Mouse (Mus musculus) MEL (cell line): ENCODE measurements around the gene Pacsin1. TPM values are rescaled to one million over a fixed set of nuclear protein-coding genes. Genes with fewer than 3 reads are reported as not detected.

Experiments
- DNase-seq: peaks from one replicate; pipeline ENCODE4 v3.0.0; 2011; ENCODE audit warnings: low read depth, low spot score
- H3K27ac ChIP-seq: 2 replicates; pipeline ENCODE4 v1.5.1; 2012; ENCODE audit warnings: low read depth, mild to moderate bottlenecking, control low read depth, low read length, moderate library complexity; ENCODE audit not compliant: control insufficient read depth
- H3K27me3 ChIP-seq, 2 experiments: fragments of 150-350 bp in 1 of 2; sonication (generic) in 1 of 2; 2 replicates each; pipeline ENCODE4 v1.6.1; 2012; ENCODE audit warnings: low read length in 2 of 2, mild to moderate bottlenecking in 2 of 2, improper control_type of control experiment in 1 of 2, moderate library complexity in 1 of 2; ENCODE audit not compliant: insufficient read depth in 2 of 2, control insufficient read depth in 1 of 2
- H3K36me3 ChIP-seq, 2 experiments: 2 replicates each; pipeline ENCODE4 v1.6.1; 2012 to 2014; ENCODE audit warnings: low read length in 2 of 2, improper control_type of control experiment in 1 of 2, inconsistent platforms in 1 of 2, mild to moderate bottlenecking in 1 of 2; ENCODE audit not compliant: insufficient read depth in 2 of 2, control insufficient read depth in 1 of 2
- H3K4me1 ChIP-seq, 2 experiments: fragments of 150-350 bp in 1 of 2; sonication (generic) in 1 of 2; 2 replicates each; pipeline ENCODE4 v1.6.1; 2012; ENCODE audit warnings: low read length in 2 of 2, improper control_type of control experiment in 1 of 2, mild to moderate bottlenecking in 1 of 2; ENCODE audit not compliant: insufficient read depth in 2 of 2, control insufficient read depth in 1 of 2
- H3K4me3 ChIP-seq, 2 experiments: fragments of 150-350 bp in 1 of 2; sonication (generic) in 1 of 2; 2 replicates each; pipeline ENCODE4 v1.5.1; 2012; ENCODE audit warnings: low read depth in 2 of 2, low read length in 2 of 2, mild to moderate bottlenecking in 2 of 2, moderate library complexity in 2 of 2, control low read depth in 1 of 2, improper control_type of control experiment in 1 of 2; ENCODE audit not compliant: control insufficient read depth in 1 of 2, insufficient read depth in 1 of 2
- H3K79me2 ChIP-seq: 2 replicates; pipeline ENCODE4 v1.6.1; 2012; ENCODE audit warnings: mild to moderate bottlenecking, low read length, moderate library complexity; ENCODE audit not compliant: control insufficient read depth, poor library complexity, insufficient read depth
- H3K9ac ChIP-seq: 2 replicates; pipeline ENCODE4 v1.6.1; 2012; ENCODE audit warnings: low read depth, mild to moderate bottlenecking, control low read depth, low read length, moderate library complexity; ENCODE audit not compliant: control insufficient read depth, poor library complexity, severe bottlenecking
- H3K9me3 ChIP-seq: fragments of 150-350 bp; sonication (generic); replicated peaks from 2 replicates; pipeline ENCODE4 v1.6.1; 2012; ENCODE audit warnings: mild to moderate bottlenecking, low read length, improper control_type of control experiment, moderate library complexity; ENCODE audit not compliant: insufficient read depth
- BHLHE40 ChIP-seq: IDR thresholded peaks from 2 replicates; pipeline ENCODE4 v1.6.1; 2012; ENCODE audit warnings: low read depth, mild to moderate bottlenecking, inconsistent platforms, low read length, improper control_type of control experiment, borderline replicate concordance
- CTCF ChIP-seq, 3 experiments: IDR thresholded peaks in 2 of 3; conservative IDR thresholded peaks in 1 of 3; 2 replicates each; pipeline ENCODE4 v1.5.1; 2011 to 2012; ENCODE audit warnings: low read length in 3 of 3, low read depth in 2 of 3, mild to moderate bottlenecking in 2 of 3, improper control_type of control experiment in 1 of 3, inconsistent platforms in 1 of 3, mixed read lengths in 1 of 3, moderate library complexity in 1 of 3; ENCODE audit not compliant: control insufficient read depth in 1 of 3, insufficient read depth in 1 of 3, poor library complexity in 1 of 3, severe bottlenecking in 1 of 3
- ELF1 ChIP-seq: IDR thresholded peaks from 2 replicates; pipeline ENCODE4 v1.6.1; 2014; ENCODE audit warnings: low read depth, mild to moderate bottlenecking, inconsistent platforms, low read length, improper control_type of control experiment, moderate library complexity
- ETS1 ChIP-seq: IDR thresholded peaks from 2 replicates; pipeline ENCODE4 v1.6.1; 2012; ENCODE audit warnings: low read depth, mild to moderate bottlenecking, inconsistent platforms, low read length, improper control_type of control experiment, moderate library complexity
- GATA1 ChIP-seq: IDR thresholded peaks from 2 replicates; pipeline ENCODE4 v1.6.1; 2011; ENCODE audit warnings: low read depth, low read length, improper control_type of control experiment
- HCFC1 ChIP-seq: IDR thresholded peaks from 2 replicates; pipeline ENCODE4 v1.6.1; 2012; ENCODE audit warnings: low read depth, mild to moderate bottlenecking, inconsistent platforms, low read length, improper control_type of control experiment, moderate library complexity
- MAZ ChIP-seq: IDR thresholded peaks from 2 replicates; pipeline ENCODE4 v1.6.1; 2012; ENCODE audit warnings: low read depth, mild to moderate bottlenecking, inconsistent platforms, low read length, improper control_type of control experiment
- MXI1 ChIP-seq: IDR thresholded peaks from 2 replicates; pipeline ENCODE4 v1.6.1; 2011; ENCODE audit warnings: mild to moderate bottlenecking, low read depth, low read length, improper control_type of control experiment
- MYB ChIP-seq: IDR thresholded peaks from 2 replicates; pipeline ENCODE4 v1.6.1; 2011; ENCODE audit warnings: mild to moderate bottlenecking, low read depth, low read length, improper control_type of control experiment
- MYC ChIP-seq: IDR thresholded peaks from 2 replicates; pipeline ENCODE4 v1.6.1; 2011; ENCODE audit warnings: low read depth, mild to moderate bottlenecking, low read length, improper control_type of control experiment, moderate library complexity
- NELFE ChIP-seq: IDR thresholded peaks from 2 replicates; pipeline ENCODE4 v1.6.1; 2011; ENCODE audit warnings: low read depth, low read length, improper control_type of control experiment
- NRF1 ChIP-seq: IDR thresholded peaks from 2 replicates; pipeline ENCODE4 v1.6.1; 2014; ENCODE audit warnings: low read depth, mild to moderate bottlenecking, inconsistent platforms, low read length, improper control_type of control experiment, moderate library complexity; ENCODE audit not compliant: poor library complexity, insufficient read depth, severe bottlenecking
- POLR2AphosphoS2 ChIP-seq: IDR thresholded peaks from 2 replicates; pipeline ENCODE4 v1.6.1; 2011; ENCODE audit warnings: low read length, improper control_type of control experiment
- POLR2AphosphoS5 ChIP-seq: IDR thresholded peaks from 2 replicates; pipeline ENCODE4 v1.6.1; 2012; ENCODE audit warnings: low read depth, borderline replicate concordance, mild to moderate bottlenecking, inconsistent platforms, low read length, moderate library complexity, mixed read lengths
- SMC3 ChIP-seq: IDR thresholded peaks from 2 replicates; pipeline ENCODE4 v1.6.1; 2011; ENCODE audit warnings: low read depth, low read length, improper control_type of control experiment
- TAL1 ChIP-seq: IDR thresholded peaks from 2 replicates; pipeline ENCODE4 v1.6.1; 2012; ENCODE audit warnings: mild to moderate bottlenecking, inconsistent platforms, low read length, moderate library complexity, mixed read lengths
- TBP ChIP-seq: IDR thresholded peaks from 2 replicates; pipeline ENCODE4 v1.8.0; 2011; ENCODE audit warnings: low read depth, low read length, improper control_type of control experiment
- UBTF ChIP-seq: IDR thresholded peaks from 2 replicates; pipeline ENCODE4 v1.6.1; 2012; ENCODE audit warnings: low read depth, mild to moderate bottlenecking, inconsistent platforms, low read length, improper control_type of control experiment, moderate library complexity, borderline replicate concordance; ENCODE audit not compliant: insufficient read depth
- USF1 ChIP-seq: IDR thresholded peaks from 2 replicates; pipeline ENCODE4 v1.6.1; 2014; ENCODE audit warnings: low read depth, mild to moderate bottlenecking, inconsistent platforms, low read length, improper control_type of control experiment, moderate library complexity
- ZC3H11A ChIP-seq: IDR thresholded peaks from 2 replicates; pipeline ENCODE4 v1.6.1; 2012; ENCODE audit warnings: low read depth, mild to moderate bottlenecking, inconsistent platforms, low read length, improper control_type of control experiment
- ZKSCAN1 ChIP-seq: IDR thresholded peaks from 2 replicates; pipeline ENCODE4 v1.6.1; 2012; ENCODE audit warnings: low read depth, mild to moderate bottlenecking, inconsistent platforms, low read length, improper control_type of control experiment, moderate library complexity
- ZMIZ1 ChIP-seq: IDR thresholded peaks from 2 replicates; pipeline ENCODE4 v1.6.1; 2012; ENCODE audit warnings: low read depth, mild to moderate bottlenecking, inconsistent platforms, low read length, improper control_type of control experiment, moderate library complexity
- polyA plus RNA-seq, 2 experiments: library from polyadenylated mRNA; stranded (reverse) in 1 of 2; unstranded in 1 of 2; fragments of >175 nt in 1 of 2; fragments of >200 nt in 1 of 2; gene quantifications; 2 replicates each; pipeline versions ENCODE4 v1.2.1 to v1.2.4; 2012; ENCODE audit warnings: low replicate concordance in 2 of 2, low read depth in 1 of 2; ENCODE audit not compliant: insufficient read length in 2 of 2, insufficient read depth in 1 of 2, missing spikeins in 1 of 2
- total RNA-seq: library from RNA; depleted of rRNA; stranded (reverse); fragments of 300-350 nt; gene quantifications from 2 replicates; pipeline ENCODE4 v1.2.3, GENCODE M21; 2012

The Pacsin1 gene
- total and polyA plus RNA-seq, 3 experiments = 0.17 TPM; not detected in 2

DNA sequence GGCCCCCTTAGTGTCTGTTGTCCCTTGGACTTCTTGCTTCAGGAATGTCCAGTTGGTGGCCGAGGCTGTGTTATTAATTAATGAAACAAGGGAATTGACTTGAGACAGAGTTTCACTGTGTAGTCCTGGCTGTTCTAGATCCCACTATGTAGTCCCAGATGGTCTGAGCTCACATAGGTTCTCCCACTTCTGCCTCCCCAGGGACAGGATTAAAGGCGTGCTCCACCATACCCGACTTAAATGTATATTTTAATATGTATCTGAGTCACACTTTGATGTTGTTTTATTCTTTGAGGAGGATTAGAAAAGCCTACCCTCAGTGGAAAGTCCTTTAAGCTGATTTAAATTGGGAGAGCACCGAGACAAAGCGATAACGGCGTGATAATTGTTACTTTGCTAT is 21.0 kb downstream of the Pacsin1 start:
- Histone ChIP-seq H3K4me3 (no peak overlapping the region), H3K4me1 (no peaks in the 10 kb centered on the region), H3K9ac (no peak overlapping the region), H3K27me3 (no peaks in the 10 kb centered on the region), H3K27ac (no peak overlapping the region), H3K36me3 (no peaks in the 10 kb centered on the region), H3K79me2 (no peaks in the 10 kb centered on the region), H3K9me3 (no peaks in the 10 kb centered on the region)
- TF ChIP-seq NRF1 = no peak
- TF ChIP-seq NELFE = no peak
- no peak for TF ChIP-seq MYB
- no peak for TF ChIP-seq ETS1
- no peak for TF ChIP-seq GATA1
- TF ChIP-seq HCFC1 = no peak
- TF ChIP-seq ZMIZ1 = no peak
- no peak for TF ChIP-seq ZC3H11A
- no peak for DNase-seq

DNA sequence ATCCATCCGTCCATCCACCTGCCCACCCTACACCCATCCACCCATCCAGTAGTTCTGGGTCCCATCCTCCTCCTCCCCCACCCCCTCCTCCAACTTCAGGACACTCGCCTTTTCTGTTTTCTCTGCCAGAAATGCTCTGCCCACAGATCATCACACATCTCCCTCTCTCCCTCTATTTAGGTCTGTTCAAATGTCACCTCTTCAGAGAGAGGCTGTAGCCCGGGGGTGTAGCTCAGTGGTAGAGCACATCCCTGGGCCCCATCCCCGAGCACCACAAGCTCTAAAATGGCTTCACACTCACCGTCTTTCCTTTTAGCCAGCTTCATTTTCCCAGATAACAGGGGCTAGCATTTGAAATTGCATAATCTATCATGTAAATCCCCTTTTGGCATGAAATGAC is 22.4 kb downstream of the Pacsin1 start:
- no peaks in the 10 kb centered on the region for H3K4me1 ChIP-seq
- no peak overlapping the region for H3K9ac ChIP-seq
- TF ChIP-seq TAL1 (no peak), MYB (no peak), ELF1 (no peak), POLR2AphosphoS5 (no peak), MXI1 (no peak), POLR2AphosphoS2 (no peak), UBTF (no peak), SMC3 (no peak), MAZ (no peak), NELFE (no peak), BHLHE40 (no peak), USF1 (no peak), TBP (no peak), ZKSCAN1 (no peak), CTCF (IDR thresholded peaks at IDR 0.05 in 2 of 3, conservative IDR thresholded peaks at IDR 0.05 in 1 of 3; ENCODE audit: control insufficient read depth in 1 of 3, insufficient read depth in 1 of 3, low read depth in 2 of 3, low read length in 3 of 3, poor library complexity in 1 of 3, severe bottlenecking in 1 of 3) (no peak), MYC (no peak)
- H3K27ac ChIP-seq = no peak overlapping the region
- H3K27me3 ChIP-seq = no peaks in the 10 kb centered on the region
- H3K4me3 ChIP-seq = no peak overlapping the region
- DNase-seq = no peak
- H3K9me3 ChIP-seq = no peaks in the 10 kb centered on the region
- H3K36me3 ChIP-seq = no peaks in the 10 kb centered on the region
- H3K79me2 ChIP-seq = no peaks in the 10 kb centered on the region
